Mouse (Mus musculus): ENCODE data around the gene Cntrl.
A peak's percentile ranks its signal among the peaks of the same experiment; 100 is the strongest.

Cntrl gene

DNA sequence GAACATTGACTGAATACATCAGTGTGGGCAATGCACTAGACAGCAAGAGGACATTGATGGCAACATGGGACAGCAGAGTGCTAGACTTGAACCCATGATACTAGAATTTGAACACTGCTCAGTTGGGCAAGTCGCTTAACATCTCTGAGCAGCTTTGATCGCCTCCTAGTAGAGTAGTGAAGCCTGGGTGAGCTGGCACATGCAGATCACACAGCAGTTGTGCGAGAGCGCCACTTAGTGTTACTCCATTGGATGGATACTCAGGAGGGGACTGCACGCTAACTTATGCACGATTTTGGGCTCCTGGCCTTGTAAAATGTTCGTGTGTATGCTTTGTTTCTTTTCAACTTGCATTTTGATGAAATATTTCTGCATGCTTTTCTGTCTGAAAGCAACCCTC is 15.4 kb downstream of the Cntrl start:
- DNase-seq (ENCODE audit: extremely low spot score) = no peak

DNA sequence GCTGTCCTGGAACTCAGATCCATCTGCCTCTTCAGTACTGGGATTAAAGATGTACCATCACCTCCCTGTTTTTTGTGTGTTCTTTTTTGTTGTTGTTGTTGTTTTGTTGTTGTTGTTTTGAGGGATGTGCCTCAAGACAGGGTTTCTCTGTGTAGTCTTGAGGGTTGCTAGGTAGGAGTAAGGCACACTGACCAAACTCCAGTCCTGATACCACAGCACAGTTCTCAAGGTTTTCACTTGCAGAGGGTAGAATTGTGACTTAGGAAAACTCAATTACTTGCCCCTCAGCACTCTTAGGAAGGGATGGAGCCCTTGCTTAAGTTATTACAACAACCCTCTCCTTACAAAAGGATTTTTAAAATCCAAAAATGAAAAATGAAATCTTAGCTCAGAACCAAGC is 22.2 kb downstream of the Cntrl start:
- no peak for DNase-seq (ENCODE audit: extremely low spot score)

DNA sequence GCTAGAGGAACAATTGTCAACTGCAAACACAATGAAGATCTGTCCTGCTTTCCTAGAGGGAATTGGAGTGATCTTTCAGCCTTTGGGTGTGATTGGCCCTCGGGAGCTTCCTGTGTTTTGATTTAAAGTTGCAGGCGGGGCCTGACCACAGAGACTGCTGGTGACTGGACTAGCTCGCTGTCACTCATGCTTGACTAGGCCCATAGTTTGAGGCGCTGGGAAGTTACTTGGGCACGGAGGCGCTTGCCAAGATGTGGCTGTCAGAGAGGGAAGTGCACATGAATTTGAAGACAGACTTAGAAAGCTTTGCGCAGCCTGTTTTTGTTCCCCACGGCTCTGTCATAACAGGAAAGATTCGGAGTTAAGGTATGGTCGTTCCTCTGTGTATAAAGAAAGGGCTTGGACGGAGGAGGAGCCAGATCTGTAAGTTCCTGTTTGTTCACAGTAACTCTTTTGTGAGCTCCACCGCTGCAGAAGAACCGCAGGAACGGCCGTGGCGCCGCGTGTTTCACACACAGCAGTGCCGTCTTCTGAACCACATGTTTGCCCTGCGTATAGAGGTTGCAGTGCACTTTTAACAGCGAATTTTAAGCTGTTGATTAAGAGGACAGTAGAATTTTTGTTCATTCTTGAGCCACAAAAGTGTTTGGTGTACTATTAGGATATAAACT is 22.8 kb downstream of the Cntrl start:
- DNase-seq (ENCODE audit: extremely low spot score) = peak; percentile 95

DNA sequence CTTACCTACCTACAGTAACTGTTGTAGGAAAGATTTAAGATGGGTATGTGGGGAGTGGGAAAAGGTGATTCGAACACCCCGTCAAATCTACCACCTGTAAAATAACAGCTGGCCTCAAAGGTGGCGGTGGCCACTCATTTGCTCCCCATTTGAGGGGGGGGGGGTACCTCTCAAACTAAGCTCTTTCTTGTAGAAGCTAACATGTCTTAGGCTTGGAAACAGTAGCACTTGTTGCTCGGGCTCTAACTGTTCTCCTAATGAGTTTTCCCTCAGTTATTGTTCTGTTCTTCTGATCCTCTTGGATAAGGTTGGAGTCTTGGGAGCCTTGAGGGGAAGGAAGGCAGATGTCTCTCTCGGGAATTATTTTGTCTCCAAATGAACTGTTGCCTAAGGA is 23.4 kb downstream of the Cntrl start:
- no peak for DNase-seq (ENCODE audit: extremely low spot score)

DNA sequence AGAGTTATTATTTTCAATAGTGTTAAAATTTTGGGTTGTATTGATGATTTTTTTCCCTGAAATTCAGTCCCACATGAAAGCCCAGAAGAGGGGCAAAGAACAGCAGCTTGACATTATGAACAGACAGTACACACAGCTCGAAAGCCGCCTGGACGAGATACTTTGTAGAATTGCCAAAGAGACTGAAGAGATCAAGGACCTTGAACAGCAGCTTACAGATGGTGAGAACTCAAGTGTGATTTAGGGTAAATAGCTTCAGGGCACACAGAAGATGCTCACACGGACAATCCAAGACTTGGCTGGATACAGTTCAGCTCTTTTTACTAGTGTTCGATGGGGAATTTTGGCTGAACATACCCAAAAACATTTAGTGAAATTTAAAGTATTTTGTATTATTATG is 24.6 kb downstream of the Cntrl start:
- no peak for DNase-seq (ENCODE audit: extremely low spot score)

DNA sequence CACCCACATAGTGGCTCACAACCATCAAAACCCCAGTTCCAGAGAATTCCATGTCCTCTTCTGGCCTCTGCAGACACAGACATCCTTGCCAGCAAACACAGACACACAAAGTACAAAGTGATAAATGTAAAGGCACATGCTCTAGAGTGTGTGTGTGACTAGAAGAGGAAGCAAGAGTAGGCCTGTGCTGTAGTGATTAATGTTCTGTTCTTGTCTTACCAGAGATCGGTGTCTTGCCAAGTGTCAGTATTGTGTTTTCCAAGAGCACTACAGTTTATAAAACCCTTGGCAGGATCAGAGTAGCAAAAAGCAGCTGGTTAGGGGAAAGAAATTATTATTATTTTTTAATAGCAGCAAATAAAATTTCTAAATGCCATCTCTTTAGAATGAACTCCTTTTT is 29.3 kb downstream of the Cntrl start:
- DNase-seq (ENCODE audit: extremely low spot score) = no peak

DNA sequence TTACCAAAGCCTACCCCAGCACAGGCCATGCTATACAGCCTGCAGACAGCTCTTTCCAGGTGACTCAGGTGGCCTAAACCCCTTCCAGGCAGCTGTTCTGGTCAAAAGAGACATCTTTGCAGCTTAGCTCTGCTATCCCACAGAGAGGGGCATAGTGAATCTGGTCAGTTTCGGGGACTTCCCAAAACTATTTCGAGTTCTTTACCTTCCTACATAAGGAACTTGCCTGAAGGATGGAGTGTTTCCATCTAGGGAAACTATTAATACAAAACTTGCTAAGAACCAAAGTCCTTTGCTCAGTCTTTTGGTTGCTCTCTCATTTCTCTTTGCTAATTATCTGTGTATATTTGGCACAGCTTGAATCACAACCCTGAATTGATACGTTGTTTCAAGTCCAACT is 32.4 kb downstream of the Cntrl start:
- no peak for DNase-seq (ENCODE audit: extremely low spot score)

DNA sequence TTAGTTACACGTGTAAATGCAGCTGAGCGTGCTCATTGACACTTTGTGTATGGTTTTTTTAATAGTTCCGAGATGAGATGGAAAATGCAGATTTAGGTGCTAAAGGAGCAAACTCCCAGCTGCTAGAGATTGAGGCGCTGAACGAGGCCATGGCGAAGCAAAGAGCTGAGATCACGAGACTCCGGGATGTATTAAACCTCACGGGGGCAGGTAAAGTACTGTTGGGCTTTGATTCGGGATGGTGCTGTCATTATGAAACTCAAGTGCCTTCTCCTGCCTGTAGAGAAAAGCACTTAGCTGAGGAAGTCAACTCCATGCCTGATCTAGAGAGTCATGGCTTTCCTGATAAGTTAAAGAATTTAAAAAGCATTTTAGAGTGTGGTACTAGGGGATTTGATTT is 39.5 kb downstream of the Cntrl start:
- no peak for DNase-seq (ENCODE audit: extremely low spot score)

DNA sequence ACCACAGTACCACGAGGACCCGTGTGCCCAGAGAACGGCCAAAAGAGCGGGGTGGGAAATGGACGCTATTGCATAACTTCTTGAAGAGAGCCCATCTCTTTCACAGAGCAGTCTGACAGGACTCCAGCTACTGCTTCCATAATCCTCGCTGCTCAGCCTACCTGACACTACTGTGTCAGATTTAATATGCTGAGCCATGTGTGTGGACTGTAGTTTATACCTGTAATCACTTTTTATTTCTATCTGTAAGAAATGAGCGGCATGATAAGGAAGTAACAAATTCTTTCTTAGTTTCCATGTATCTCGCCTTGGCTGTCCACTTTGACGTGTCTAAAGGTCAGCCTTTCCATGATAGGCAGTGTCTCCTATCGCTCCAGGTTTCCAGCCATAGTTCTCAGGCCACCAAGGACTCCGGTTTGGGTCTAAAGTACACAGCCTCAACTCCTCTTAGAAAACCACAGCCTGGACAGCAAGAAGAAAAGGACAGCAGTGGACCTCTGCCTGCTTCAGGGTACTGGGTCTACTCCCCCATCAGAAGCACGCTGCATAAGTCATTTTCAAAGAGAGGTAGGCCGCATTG is 42.1 kb downstream of the Cntrl start:
- DNase-seq (ENCODE audit: extremely low spot score) = no peak

DNA sequence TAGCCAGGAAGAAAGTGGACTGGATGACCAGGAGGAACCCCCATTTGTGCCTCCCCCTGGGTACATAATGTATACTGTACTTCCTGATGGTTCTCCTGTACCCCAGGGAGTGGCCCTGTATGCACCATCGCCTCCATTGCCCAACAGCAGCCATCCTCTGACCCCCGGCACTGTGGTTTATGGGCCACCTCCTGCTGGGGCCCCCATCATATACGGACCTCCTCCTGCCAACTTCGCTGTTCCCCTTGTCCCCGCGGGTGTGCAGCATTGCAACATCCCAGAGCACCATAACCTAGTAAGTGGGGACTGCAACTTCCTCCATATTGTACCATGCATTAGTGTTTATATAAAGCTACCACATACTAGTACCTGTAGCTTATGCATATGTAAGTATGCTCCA is 43.9 kb downstream of the Cntrl start:
- no peak for DNase-seq (ENCODE audit: extremely low spot score)

DNA sequence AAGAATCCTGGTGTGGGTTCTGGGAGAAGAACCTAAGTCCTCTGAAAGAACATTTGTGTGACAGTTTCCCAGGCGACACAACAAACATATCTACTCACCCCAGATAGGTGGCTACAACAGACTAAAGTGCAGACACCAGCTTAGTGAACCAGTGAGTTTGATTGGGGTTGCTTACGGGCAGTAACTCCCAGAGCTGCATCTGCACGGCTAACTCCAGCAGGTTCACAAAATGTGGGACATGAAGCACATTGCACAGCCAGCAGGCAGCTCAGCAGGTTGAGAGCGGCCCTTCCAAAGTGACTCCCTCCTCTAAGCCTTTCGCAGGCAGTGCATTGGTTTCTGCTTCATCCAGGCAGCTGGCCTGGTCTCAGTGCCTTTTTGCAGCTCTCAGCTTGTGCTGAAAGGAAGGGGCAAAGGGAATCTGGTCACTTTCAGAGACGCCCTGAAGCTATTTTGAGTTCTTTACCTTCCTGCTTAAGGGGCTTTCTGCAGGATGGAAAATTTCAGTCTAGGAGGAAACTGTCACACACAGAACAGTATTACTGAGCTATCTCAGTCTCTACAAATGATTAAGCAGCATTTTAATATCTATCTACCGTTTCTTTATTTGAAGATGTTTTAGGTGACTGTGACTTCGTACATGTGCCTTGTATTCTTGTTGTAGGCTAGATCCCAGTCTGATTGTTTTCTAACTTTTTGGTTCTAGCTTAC is 44.7 kb downstream of the Cntrl start:
- DNase-seq (ENCODE audit: extremely low spot score) = no peak

DNA sequence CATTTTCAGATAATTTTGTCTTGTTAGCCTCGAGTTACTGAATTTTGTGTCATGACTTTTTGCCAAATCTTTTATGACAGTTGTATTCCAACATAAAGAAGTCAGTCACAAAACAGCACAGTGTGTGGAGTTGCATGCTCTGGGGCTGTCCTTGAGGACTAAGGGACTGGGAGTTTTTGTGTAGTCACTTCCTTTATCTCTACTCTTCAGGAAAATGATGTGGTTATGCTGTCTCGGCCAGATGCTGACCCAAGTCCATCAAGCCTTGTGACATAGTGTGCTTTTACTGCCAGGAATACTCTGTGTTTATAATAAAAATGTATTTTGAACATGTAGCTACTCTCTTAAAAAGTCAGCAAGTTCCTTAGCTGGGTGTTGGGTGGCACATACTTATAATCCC is 47.7 kb downstream of the Cntrl start:
- DNase-seq (ENCODE audit: extremely low spot score) = no peak

DNA sequence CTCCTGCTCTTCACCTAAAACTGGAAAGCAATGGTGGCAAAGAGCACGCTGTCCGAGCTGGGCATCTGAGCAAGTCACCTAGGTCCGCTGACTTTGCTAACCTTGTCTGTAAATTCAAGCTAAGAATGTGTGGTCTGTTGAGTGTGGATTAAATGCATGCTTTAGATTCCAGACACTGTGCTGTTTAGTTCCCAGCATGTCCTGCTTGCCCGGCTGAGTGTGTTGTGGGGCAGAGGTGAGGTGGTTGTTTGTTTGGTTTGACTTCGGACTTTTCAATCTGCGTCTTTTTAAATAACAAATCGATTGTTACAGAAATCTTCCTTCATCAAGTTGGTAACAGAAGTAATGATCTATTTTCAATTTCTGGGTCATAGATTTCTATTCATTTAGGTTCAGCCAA is 48.5 kb downstream of the Cntrl start:
- no peak for DNase-seq (ENCODE audit: extremely low spot score)

DNA sequence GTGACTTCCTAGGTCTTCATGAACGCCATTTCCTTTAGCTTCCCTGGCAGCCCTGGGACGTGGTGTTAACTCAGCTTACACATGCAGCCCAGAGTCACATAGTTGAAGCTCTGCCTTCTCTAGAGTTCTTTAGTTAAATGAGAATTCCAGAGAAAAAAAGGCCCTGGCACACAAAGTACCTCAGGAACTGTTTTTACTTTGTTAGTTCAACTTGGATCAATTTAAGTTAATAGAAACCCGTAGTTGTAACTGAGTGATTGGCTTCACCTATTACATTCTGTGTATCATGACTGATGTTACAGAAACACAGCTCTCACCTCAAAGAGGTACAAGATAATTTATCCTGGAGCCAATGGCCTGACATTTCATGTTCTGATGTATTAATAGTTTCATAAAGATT is 49.1 kb downstream of the Cntrl start:
- DNase-seq (ENCODE audit: extremely low spot score) = no peak

DNA sequence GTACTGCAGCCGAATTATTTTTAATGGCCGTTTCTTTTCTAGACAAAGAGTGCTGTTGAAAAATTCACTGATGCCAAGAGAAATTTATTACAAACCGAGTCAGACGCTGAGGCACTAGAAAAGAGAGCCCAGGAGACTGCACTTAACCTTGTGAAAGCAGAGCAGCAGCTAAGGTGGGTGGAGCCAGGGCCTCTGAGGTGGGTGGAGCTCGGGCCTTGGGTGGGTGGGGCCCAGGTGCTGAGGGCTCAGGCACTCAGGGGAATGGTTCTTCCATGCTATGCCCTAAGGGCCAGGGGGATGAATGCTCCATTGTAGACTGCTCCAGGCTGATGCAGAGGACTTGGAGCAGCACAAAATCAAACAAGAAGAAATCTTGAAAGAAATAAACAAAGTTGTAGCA is 50.9 kb downstream of the Cntrl start:
- DNase-seq (ENCODE audit: extremely low spot score) = no peak

DNA sequence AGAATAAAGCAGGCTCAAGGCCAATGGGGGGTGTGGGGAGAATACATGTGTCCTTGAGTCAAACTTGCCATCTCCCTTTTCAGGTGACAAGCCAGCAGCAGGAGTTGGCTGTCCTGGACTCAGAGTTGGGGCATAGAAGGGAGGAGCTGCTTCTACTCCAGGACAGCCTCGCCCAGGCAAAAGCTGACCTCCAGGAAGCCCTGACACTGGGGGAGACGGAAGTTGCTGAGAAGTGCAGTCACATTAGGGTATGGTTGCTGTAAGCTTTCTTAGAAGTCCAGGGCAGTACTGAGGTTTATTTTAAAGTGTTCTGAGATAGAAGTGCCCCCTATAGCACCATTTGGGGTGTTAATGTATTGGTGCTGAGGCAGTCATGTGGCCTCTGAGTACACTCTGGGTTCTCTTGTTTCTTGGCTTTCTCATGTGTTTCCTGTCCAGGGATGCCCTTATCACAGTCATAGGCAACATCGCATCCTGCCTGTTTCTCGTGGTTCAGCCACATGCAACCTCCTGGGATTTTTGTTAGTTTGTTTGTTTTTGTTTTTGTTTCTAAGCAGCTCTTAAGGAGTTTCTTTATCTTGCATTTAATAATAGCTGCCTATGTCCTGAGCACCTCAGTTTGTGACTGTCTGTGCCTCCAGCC is 52.7 kb downstream of the Cntrl start:
- DNase-seq (ENCODE audit: extremely low spot score) = no peak

DNA sequence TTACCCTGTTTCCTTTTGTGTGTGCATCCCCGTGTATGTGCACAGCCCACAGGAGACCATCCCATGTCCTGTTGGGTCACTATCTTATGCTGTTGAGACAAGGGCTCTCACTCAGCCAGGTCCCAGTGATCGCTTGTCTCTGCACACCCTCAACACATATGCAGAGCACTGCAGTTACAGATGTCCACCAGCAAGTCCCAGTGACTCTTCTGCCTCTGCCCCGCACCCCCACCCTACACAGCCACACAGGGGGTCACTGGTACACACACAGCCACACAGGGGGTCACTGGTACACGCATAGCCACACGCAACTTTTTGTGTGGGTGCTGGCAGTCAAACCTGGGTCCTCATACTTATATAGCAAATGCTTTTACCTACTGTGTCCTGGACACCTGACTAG is 54.1 kb downstream of the Cntrl start:
- DNase-seq (ENCODE audit: extremely low spot score) = no peak

DNA sequence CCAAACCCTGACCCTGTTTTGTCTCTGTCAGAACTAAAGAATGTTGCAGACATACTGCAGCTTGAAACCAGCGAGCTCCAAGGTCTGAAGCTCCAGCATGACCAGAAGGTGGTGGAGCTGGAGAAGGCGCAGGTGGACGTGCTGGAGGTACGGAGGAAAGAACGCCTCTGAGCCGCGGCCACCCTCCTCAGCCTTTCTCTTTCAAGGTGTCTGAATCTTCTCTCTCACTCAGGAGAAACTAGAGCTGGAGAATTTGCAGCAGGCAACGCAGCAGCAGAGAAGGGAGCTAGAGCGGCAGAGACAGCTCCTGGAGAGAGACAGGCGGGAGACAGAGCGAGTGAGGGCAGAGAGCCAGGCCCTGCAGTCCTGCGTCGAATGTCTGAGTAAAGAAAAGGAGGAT is 56.1 kb downstream of the Cntrl start:
- no peak for DNase-seq (ENCODE audit: extremely low spot score)

DNA sequence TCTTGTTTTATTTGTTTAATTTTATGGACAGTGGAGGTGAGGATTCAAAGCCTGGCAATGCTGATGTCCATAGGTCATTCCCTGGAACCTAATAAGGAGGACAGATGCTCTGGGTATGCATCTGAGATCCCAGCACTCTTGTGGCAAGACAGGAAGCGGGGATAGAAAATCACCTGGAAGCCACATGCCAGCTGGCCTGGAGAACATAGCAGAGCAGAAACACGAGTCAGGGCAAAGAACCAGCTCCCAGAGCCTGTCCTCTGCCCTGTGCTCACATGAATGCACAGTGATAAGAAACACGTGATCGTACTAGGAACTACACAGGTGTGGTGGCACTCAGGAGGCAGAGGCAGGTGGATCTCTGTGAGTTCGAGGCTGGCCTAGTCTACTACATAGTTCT is 57.5 kb downstream of the Cntrl start:
- DNase-seq (ENCODE audit: extremely low spot score) = no peak

DNA sequence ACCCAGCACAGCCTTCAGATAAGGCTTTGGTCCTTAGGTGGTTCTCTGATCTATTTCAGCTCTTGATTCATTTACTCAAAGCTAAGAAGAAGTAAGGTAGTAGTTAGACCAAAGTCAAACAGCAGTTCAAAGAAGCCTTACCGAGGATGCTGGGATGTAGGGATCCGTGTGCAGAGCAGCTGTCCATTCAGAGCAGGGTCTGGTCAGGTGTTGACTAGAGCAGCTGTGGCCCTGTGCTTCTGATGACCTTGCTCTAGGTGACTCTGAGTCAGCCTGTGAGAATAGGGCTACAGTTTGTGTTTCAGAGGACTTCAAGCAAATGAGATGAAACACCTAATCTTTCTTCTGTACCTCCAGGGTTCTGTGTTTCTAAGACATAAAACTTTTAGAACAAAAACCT is 60.2 kb downstream of the Cntrl start:
- DNase-seq (ENCODE audit: extremely low spot score) = no peak

DNA sequence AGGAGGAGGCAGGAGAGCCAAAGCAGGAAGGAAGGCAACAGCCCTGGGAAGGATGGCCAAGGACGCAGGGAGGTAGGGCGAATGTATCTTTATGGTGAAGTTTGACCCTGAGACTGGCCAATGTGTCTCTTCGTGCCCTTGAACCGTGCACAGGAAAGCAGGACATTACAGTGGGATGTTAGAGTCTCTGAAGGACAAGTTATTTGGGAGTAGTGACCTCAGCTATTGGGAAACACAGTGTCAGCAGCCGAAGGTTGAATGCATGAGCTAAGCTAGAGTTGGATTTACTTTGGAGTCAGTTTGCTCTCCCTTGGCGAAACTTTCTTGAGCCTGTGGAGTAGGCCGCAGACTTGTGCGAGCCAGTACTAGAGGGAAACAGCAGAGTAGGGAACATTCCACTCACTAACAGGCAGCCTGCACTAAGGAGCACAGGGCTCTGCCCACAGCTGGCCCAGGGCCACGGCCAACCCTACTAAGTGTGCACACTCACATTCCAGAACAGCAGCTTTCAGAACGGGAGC is 62.1 kb downstream of the Cntrl start:
- no peak for DNase-seq (ENCODE audit: extremely low spot score)

DNA sequence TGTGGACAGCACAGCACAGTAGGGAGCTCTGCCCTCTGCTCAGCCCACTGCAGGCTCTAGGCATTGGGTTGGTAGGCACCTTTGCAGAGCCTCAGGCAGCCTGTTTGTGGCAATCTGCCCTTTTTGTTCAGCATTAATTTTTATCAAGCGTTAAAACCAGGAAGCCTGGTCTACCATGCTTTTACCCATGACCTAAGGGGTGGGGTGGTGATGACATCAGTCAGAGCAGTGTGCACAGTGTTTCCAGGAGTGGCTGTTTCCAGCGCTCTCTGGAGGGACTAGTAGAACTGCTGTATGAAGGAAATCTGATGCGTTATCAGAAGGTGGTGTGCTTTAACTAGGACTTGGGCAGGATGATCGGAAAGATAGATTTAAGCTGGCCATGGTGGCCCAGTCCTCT is 63.0 kb downstream of the Cntrl start:
- no peak for DNase-seq (ENCODE audit: extremely low spot score)

DNA sequence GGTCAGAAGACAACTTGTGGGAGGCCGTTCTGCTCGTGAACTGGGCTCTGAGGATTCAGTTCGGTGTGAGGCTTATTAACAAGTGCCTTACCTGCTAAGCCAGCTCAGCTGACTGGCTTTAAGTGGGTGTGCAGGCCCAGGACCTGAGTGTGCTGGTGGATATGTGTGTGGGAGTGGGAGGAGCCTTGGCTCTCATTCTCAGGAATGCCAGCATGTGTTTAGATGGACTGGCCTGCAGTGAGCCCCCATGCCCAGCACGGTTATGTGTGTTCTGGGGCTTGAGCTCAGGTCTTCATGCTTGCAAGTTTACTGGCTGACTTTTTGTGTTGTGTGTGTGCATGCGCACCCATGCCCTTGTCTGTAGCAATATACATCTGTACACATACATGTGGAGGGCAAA is 64.4 kb downstream of the Cntrl start:
- no peak for DNase-seq (ENCODE audit: extremely low spot score)
